Mouse (Mus musculus) thymus, adult 2 months (tissue): ENCODE data around the gene Ube2e3.

Source experiments
- CTCF ChIP-seq: fragments of 200-500 bp; IDR thresholded peaks from 2 replicates; pipeline ENCODE4 v1.5.1; 2012; ENCODE audit warnings: mild to moderate bottlenecking, control low read depth, low read length, moderate library complexity, borderline replicate concordance; ENCODE audit not compliant: control insufficient read depth, poor library complexity, insufficient read depth; ENCODE audit errors: extremely low read depth
- POLR2A ChIP-seq: fragments of 200-500 bp; IDR thresholded peaks from 2 replicates; pipeline ENCODE4 v1.6.1; 2012; ENCODE audit warnings: mild to moderate bottlenecking, low read length, control low read depth, moderate library complexity; ENCODE audit not compliant: control insufficient read depth, poor library complexity, insufficient read depth; ENCODE audit errors: extremely low read depth

GRCm38 (mm10) chr2:78871971-78872860 is 4.3 kb downstream of the Ube2e3 start:
- TF ChIP-seq CTCF (no peak), POLR2A (no peak)
